Mouse (Mus musculus): ENCODE results near the gene Olfr10. TPM values are rescaled to one million over a fixed set of nuclear protein-coding genes. Genes with fewer than 3 reads are reported as not detected.

The Olfr10 gene
- polyA plus RNA-seq, 1 experiment from 2014 or later, result not detected

- Histone ChIP-seq H3K9me3 (ENCODE audit: control insufficient read depth, low read length) (no peaks in the 10 kb centered on the region), H3K27ac (replicated peaks; ENCODE audit: low read depth, low read length) (no peak overlapping the region), H3K9ac (ENCODE audit: low read length) (no peak overlapping the region), H3K27me3 (ENCODE audit: control insufficient read depth, insufficient read depth, low read length) (no peaks in the 10 kb centered on the region), H3K4me1 (ENCODE audit: control insufficient read depth, insufficient read depth, low read length) (no peaks in the 10 kb centered on the region), H3K36me3 (ENCODE audit: control insufficient read depth, insufficient read depth, low read length) (peaks cover 12% of the 10 kb centered on the region; the same call in 1 of the 2 replicates), H3K4me3 (ENCODE audit: low read depth, low read length) (no peak overlapping the region), H3K4me2 (ENCODE audit: low read depth, severe bottlenecking) (no peak overlapping the region)
- DNase-seq (ENCODE audit: low spot score) (no peak), ATAC-seq (ENCODE audit: insufficient number of reproducible peaks, low FRiP score, low TSS enrichment, low read depth) (no peak)
- 75% methylated on average over 11 of the region's 11 CpGs for WGBS
Measured at GRCm38 (mm10) chr11:49264622-49265021, 39.9 kb upstream of the Olfr10 start.

- peaks cover 12% of the 10 kb centered on the region; the same call in 1 of the 2 replicates for H3K36me3 ChIP-seq (ENCODE audit: control insufficient read depth, insufficient read depth, low read length)
- 86% methylated on average over 8 of the region's 8 CpGs for WGBS
- H3K27me3 ChIP-seq (ENCODE audit: control insufficient read depth, insufficient read depth, low read length), result no peaks in the 10 kb centered on the region
- no peak overlapping the region for H3K4me3 ChIP-seq (ENCODE audit: low read depth, low read length)
- H3K9ac ChIP-seq (ENCODE audit: low read length), result no peak overlapping the region
- no peaks in the 10 kb centered on the region for H3K4me1 ChIP-seq (ENCODE audit: control insufficient read depth, insufficient read depth, low read length)
- ATAC-seq (ENCODE audit: insufficient number of reproducible peaks, low FRiP score, low TSS enrichment, low read depth), result no peak
- H3K27ac ChIP-seq (replicated peaks; ENCODE audit: low read depth, low read length), result no peak overlapping the region
- no peak overlapping the region for H3K4me2 ChIP-seq (ENCODE audit: low read depth, severe bottlenecking)
- no peaks in the 10 kb centered on the region for H3K9me3 ChIP-seq (ENCODE audit: control insufficient read depth, low read length)
- no peak for DNase-seq (ENCODE audit: low spot score)
Measured at GRCm38 (mm10) chr11:49265101-49265500, 39.4 kb upstream of the Olfr10 start.

- no peak for ATAC-seq (ENCODE audit: insufficient number of reproducible peaks, low FRiP score, low TSS enrichment, low read depth)
- no peak for DNase-seq (ENCODE audit: low spot score)
- no peak overlapping the region for H3K27ac ChIP-seq (replicated peaks; ENCODE audit: low read depth, low read length)
Measured at GRCm38 (mm10) chr11:49266671-49267070, 37.9 kb upstream of the Olfr10 start.

GRCm38 (mm10) chr11:49267316-49267715 is 37.2 kb upstream of the Olfr10 start:
- Histone ChIP-seq H3K27me3 (ENCODE audit: control insufficient read depth, insufficient read depth, low read length) (no peaks in the 10 kb centered on the region), H3K27ac (replicated peaks; ENCODE audit: low read depth, low read length) (no peak overlapping the region), H3K9ac (ENCODE audit: low read length) (no peak overlapping the region), H3K9me3 (ENCODE audit: control insufficient read depth, low read length) (no peaks in the 10 kb centered on the region), H3K4me1 (ENCODE audit: control insufficient read depth, insufficient read depth, low read length) (no peaks in the 10 kb centered on the region), H3K36me3 (ENCODE audit: control insufficient read depth, insufficient read depth, low read length) (peaks cover 1% of the 10 kb centered on the region; the same call in 1 of the 2 replicates), H3K4me2 (ENCODE audit: low read depth, severe bottlenecking) (no peak overlapping the region), H3K4me3 (ENCODE audit: low read depth, low read length) (no peak overlapping the region)
- WGBS, result 93% methylated on average over 10 of the region's 10 CpGs
- no peak for ATAC-seq (ENCODE audit: insufficient number of reproducible peaks, low FRiP score, low TSS enrichment, low read depth)
- DNase-seq (ENCODE audit: low spot score), result no peak

More at GRCm38 (mm10) chr11:49266671-49267070, 37.9 kb upstream of the Olfr10 start:
- 82% methylated on average over 6 of the region's 6 CpGs for WGBS
- Histone ChIP-seq H3K27me3 (ENCODE audit: control insufficient read depth, insufficient read depth, low read length) (no peaks in the 10 kb centered on the region), H3K36me3 (ENCODE audit: control insufficient read depth, insufficient read depth, low read length) (peaks cover 6% of the 10 kb centered on the region; the same call in 1 of the 2 replicates), H3K9ac (ENCODE audit: low read length) (no peak overlapping the region), H3K4me2 (ENCODE audit: low read depth, severe bottlenecking) (no peak overlapping the region), H3K4me1 (ENCODE audit: control insufficient read depth, insufficient read depth, low read length) (no peaks in the 10 kb centered on the region), H3K9me3 (ENCODE audit: control insufficient read depth, low read length) (no peaks in the 10 kb centered on the region), H3K4me3 (ENCODE audit: low read depth, low read length) (no peak overlapping the region)

- no peaks in the 10 kb centered on the region; the same call in 1 of the 2 replicates for H3K36me3 ChIP-seq (ENCODE audit: control insufficient read depth, insufficient read depth, low read length)
- 89% methylated on average over 15 of the region's 15 CpGs for WGBS
- ATAC-seq (ENCODE audit: insufficient number of reproducible peaks, low FRiP score, low TSS enrichment, low read depth) (no peak), DNase-seq (ENCODE audit: low spot score) (no peak)
- H3K27me3 ChIP-seq (ENCODE audit: control insufficient read depth, insufficient read depth, low read length), result no peaks in the 10 kb centered on the region
- no peak overlapping the region for H3K27ac ChIP-seq (replicated peaks; ENCODE audit: low read depth, low read length)
- H3K9me3 ChIP-seq (ENCODE audit: control insufficient read depth, low read length), result no peaks in the 10 kb centered on the region
- H3K4me1 ChIP-seq (ENCODE audit: control insufficient read depth, insufficient read depth, low read length), result no peaks in the 10 kb centered on the region
- no peak overlapping the region for H3K9ac ChIP-seq (ENCODE audit: low read length)
- H3K4me3 ChIP-seq (ENCODE audit: low read depth, low read length), result no peak overlapping the region
- H3K4me2 ChIP-seq (ENCODE audit: low read depth, severe bottlenecking), result no peak overlapping the region
Measured at GRCm38 (mm10) chr11:49267970-49268579, 36.5 kb upstream of the Olfr10 start.

- DNase-seq (ENCODE audit: low spot score) (no peak), ATAC-seq (ENCODE audit: insufficient number of reproducible peaks, low FRiP score, low TSS enrichment, low read depth) (no peak)
- H3K4me3 ChIP-seq (ENCODE audit: low read depth, low read length), result no peak overlapping the region
- no peaks in the 10 kb centered on the region for H3K4me1 ChIP-seq (ENCODE audit: control insufficient read depth, insufficient read depth, low read length)
- H3K4me2 ChIP-seq (ENCODE audit: low read depth, severe bottlenecking), result no peak overlapping the region
- no peaks in the 10 kb centered on the region for H3K36me3 ChIP-seq (ENCODE audit: control insufficient read depth, insufficient read depth, low read length)
- H3K27me3 ChIP-seq (ENCODE audit: control insufficient read depth, insufficient read depth, low read length), result no peaks in the 10 kb centered on the region
- no peak overlapping the region for H3K27ac ChIP-seq (replicated peaks; ENCODE audit: low read depth, low read length)
- H3K9me3 ChIP-seq (ENCODE audit: control insufficient read depth, low read length), result no peaks in the 10 kb centered on the region
- WGBS, result 93% methylated on average over 9 of the region's 9 CpGs
- H3K9ac ChIP-seq (ENCODE audit: low read length), result no peak overlapping the region
Measured at GRCm38 (mm10) chr11:49269761-49270160, 34.8 kb upstream of the Olfr10 start.

GRCm38 (mm10) chr11:49270368-49270767 is 34.2 kb upstream of the Olfr10 start:
- Histone ChIP-seq H3K4me2 (ENCODE audit: low read depth, severe bottlenecking) (no peak overlapping the region), H3K9me3 (ENCODE audit: control insufficient read depth, low read length) (no peaks in the 10 kb centered on the region), H3K36me3 (ENCODE audit: control insufficient read depth, insufficient read depth, low read length) (no peaks in the 10 kb centered on the region), H3K9ac (ENCODE audit: low read length) (no peak overlapping the region), H3K27ac (replicated peaks; ENCODE audit: low read depth, low read length) (no peak overlapping the region), H3K4me3 (ENCODE audit: low read depth, low read length) (no peak overlapping the region), H3K27me3 (ENCODE audit: control insufficient read depth, insufficient read depth, low read length) (no peaks in the 10 kb centered on the region), H3K4me1 (ENCODE audit: control insufficient read depth, insufficient read depth, low read length) (no peaks in the 10 kb centered on the region)
- WGBS, result 90% methylated on average over 4 of the region's 4 CpGs
- DNase-seq (ENCODE audit: low spot score), result no peak
- ATAC-seq (ENCODE audit: insufficient number of reproducible peaks, low FRiP score, low TSS enrichment, low read depth), result no peak

- DNase-seq (ENCODE audit: low spot score), result peak; percentile 50
- H3K27ac ChIP-seq (replicated peaks; ENCODE audit: low read depth, low read length), result no peak overlapping the region
- H3K9ac ChIP-seq (ENCODE audit: low read length), result no peak overlapping the region
- H3K4me1 ChIP-seq (ENCODE audit: control insufficient read depth, insufficient read depth, low read length), result no peaks in the 10 kb centered on the region
- H3K36me3 ChIP-seq (ENCODE audit: control insufficient read depth, insufficient read depth, low read length), result no peaks in the 10 kb centered on the region
- 26% methylated on average over 7 of the region's 7 CpGs for WGBS
- H3K9me3 ChIP-seq (ENCODE audit: control insufficient read depth, low read length), result no peaks in the 10 kb centered on the region
- H3K4me2 ChIP-seq (ENCODE audit: low read depth, severe bottlenecking), result no peak overlapping the region
- ATAC-seq (ENCODE audit: insufficient number of reproducible peaks, low FRiP score, low TSS enrichment, low read depth), result no peak; the same call in 1 of the 2 replicates
- H3K27me3 ChIP-seq (ENCODE audit: control insufficient read depth, insufficient read depth, low read length), result no peaks in the 10 kb centered on the region
- no peak overlapping the region for H3K4me3 ChIP-seq (ENCODE audit: low read depth, low read length)
Measured at GRCm38 (mm10) chr11:49271334-49271733, 33.2 kb upstream of the Olfr10 start.
